Mouse (Mus musculus) forebrain, postnatal 0 days (tissue): ENCODE results near the gene Tent5b. TPM values are rescaled to one million over a fixed set of nuclear protein-coding genes. Genes with fewer than 3 reads are reported as not detected.

Source experiments
- ATAC-seq: fragments of 200-750 bp; cut with Nextera tagmentation; 2 replicates; pipeline ENCODE4 v1.8.0; 2017; ENCODE audit warnings: mild to moderate bottlenecking, moderate library complexity
- DNase-seq: peaks from one replicate; pipeline ENCODE4 v3.0.0-alpha.2; 2015
- H3K27ac ChIP-seq: fragments of 300-500 bp; sonication (generic); 2 replicates; pipeline ENCODE4 v1.5.1; 2014; ENCODE audit warnings: low read depth, mild to moderate bottlenecking, antibody characterized with exemption, low read length, moderate library complexity, mixed read lengths
- H3K27me3 ChIP-seq: fragments of 300-500 bp; sonication (generic); 2 replicates; pipeline ENCODE4 v1.6.1; 2014; ENCODE audit warnings: mild to moderate bottlenecking, low read length, mixed read lengths; ENCODE audit not compliant: insufficient read depth
- H3K36me3 ChIP-seq: fragments of 300-500 bp; sonication (generic); 2 replicates; pipeline ENCODE4 v1.6.1; 2014; ENCODE audit warnings: mild to moderate bottlenecking, moderate library complexity; ENCODE audit not compliant: insufficient read depth
- H3K4me1 ChIP-seq: fragments of 300-500 bp; sonication (generic); 2 replicates; pipeline ENCODE4 v1.6.1; 2014; ENCODE audit warnings: antibody characterized with exemption; ENCODE audit not compliant: insufficient read depth
- H3K4me2 ChIP-seq: fragments of 300-500 bp; sonication (generic); 2 replicates; pipeline ENCODE4 v1.6.1; 2014; ENCODE audit warnings: low read depth, mild to moderate bottlenecking, moderate library complexity
- H3K4me3 ChIP-seq: fragments of 300-500 bp; sonication (generic); 2 replicates; pipeline ENCODE4 v1.5.1; 2014; ENCODE audit warnings: low read depth, low read length, mixed read lengths
- H3K9ac ChIP-seq: fragments of 300-500 bp; sonication (generic); 2 replicates; pipeline ENCODE4 v1.6.1; 2014; ENCODE audit warnings: mild to moderate bottlenecking
- H3K9me3 ChIP-seq: fragments of 300-500 bp; sonication (generic); 2 replicates; pipeline ENCODE4 v1.6.1; 2016; ENCODE audit warnings: low read length
- CTCF ChIP-seq: sonication (generic); IDR thresholded peaks from 2 replicates; pipeline ENCODE4 v1.5.1; 2016; ENCODE audit warnings: antibody characterized with exemption, control low read depth, low read depth
- WGBS: fragments of 180-500 bp; shearing (Covaris S2); extraction: QIAGEN DNeasy Blood & Tissue Kit; methylation state at CpG from one replicate; pipeline ENCODE4 v1.1.7; 2014; 5-methylcytosine and 5-hydroxymethylcytosine counted together
- polyA plus RNA-seq: library from polyadenylated mRNA; unstranded; fragments of >200 nt; fragmentation: Nextera tagmentation; extraction: Ambion mirVana; gene quantifications from 2 replicates; pipeline ENCODE4 v1.2.1, GENCODE M21; 2015
- total RNA-seq: library from RNA; depleted of rRNA; stranded (reverse); fragments of >200 nt; gene quantifications from 2 replicates; pipeline ENCODE4 v1.2.3, GENCODE M21; 2014

Gene Tent5b
- total and polyA plus RNA-seq, 2 experiments from 2014 or later: 0.31 to 0.62 TPM

- Histone ChIP-seq H3K4me2 (no peak overlapping the region), H3K36me3 (no peaks in the 10 kb centered on the region), H3K27me3 (peaks cover 18% of the 10 kb centered on the region), H3K9me3 (no peaks in the 10 kb centered on the region), H3K4me1 (no peaks in the 10 kb centered on the region), H3K27ac (no peak overlapping the region), H3K9ac (no peak overlapping the region), H3K4me3 (no peak overlapping the region)
- WGBS: 82% methylated on average over 3 of the region's 3 CpGs
- no peak for DNase-seq
- TF ChIP-seq CTCF: no peak
- ATAC-seq: no peak
Measured at GRCm38 (mm10) chr4:133482479-133482878, 2.5 kb downstream of the Tent5b start.

GRCm38 (mm10) chr4:133484266-133485025 is 4.5 kb downstream of the Tent5b start:
- Histone ChIP-seq H3K4me3 (no peak overlapping the region), H3K9ac (no peak overlapping the region), H3K9me3 (no peaks in the 10 kb centered on the region), H3K4me1 (no peaks in the 10 kb centered on the region), H3K27me3 (peaks cover 18% of the 10 kb centered on the region), H3K36me3 (no peaks in the 10 kb centered on the region), H3K4me2 (no peak overlapping the region), H3K27ac (no peak overlapping the region)
- no peak for TF ChIP-seq CTCF
- 15% methylated on average over 22 of the region's 22 CpGs for WGBS
- ATAC-seq: no peak
- no peak for DNase-seq

DNA sequence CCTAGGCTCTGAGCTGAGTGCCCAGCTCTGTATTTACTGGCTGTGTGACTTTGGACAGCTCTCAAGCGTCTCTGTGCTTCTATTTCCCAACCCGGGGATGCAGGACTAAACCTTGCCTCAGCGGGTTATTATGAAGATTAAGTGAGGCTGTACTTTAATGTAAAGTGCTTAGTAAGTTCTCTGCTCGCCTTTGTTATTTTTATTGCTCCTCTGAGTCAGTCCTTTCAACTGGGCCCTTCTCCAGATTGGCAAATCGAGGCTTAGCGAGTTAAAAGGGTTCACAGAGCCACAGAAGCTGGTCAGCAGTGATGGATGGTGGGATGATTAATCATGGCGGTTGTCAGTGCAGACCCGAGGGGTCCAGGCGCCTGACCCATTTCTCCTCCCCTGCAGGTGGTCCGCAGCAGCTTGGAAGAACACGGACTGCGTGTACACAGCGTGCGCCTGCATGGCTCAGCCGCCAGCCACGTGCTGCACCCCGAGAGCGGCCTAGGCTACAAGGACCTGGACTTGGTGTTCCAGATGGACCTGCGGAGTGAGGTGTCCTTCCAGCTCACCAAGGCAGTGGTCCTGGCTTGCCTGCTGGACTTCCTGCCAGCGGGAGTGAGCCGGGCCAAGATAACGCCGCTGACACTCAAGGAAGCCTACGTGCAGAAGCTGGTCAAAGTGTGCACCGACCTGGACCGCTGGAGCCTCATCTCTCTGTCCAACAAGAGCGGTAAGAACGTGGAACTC is 5.9 kb downstream of the Tent5b start:
- H3K27me3 ChIP-seq: peaks cover 9% of the 10 kb centered on the region
- H3K9me3 ChIP-seq: no peaks in the 10 kb centered on the region
- WGBS: 93% methylated on average over 28 of the region's 28 CpGs
- no peak for TF ChIP-seq CTCF
- H3K4me3 ChIP-seq: no peak overlapping the region
- no peak overlapping the region for H3K9ac ChIP-seq
- H3K27ac ChIP-seq: no peak overlapping the region
- no peak for DNase-seq
- no peak for ATAC-seq
- H3K4me1 ChIP-seq: no peaks in the 10 kb centered on the region
- 0 out of 2 replicates have a peak, but pooled peaks cover 3% of the 10 kb centered on the region for H3K36me3 ChIP-seq
- H3K4me2 ChIP-seq: no peak overlapping the region

- no peak overlapping the region for H3K4me3 ChIP-seq
- H3K27ac ChIP-seq: no peak overlapping the region
- ATAC-seq: no peak
- H3K27me3 ChIP-seq: no peaks in the 10 kb centered on the region
- DNase-seq: no peak
- WGBS: 96% methylated on average over 26 of the region's 26 CpGs
- no peaks in the 10 kb centered on the region for H3K4me1 ChIP-seq
- no peak overlapping the region for H3K4me2 ChIP-seq
- H3K9me3 ChIP-seq: no peaks in the 10 kb centered on the region
- H3K9ac ChIP-seq: no peak overlapping the region
- 0 out of 2 replicates have a peak, but pooled peaks cover 6% of the 10 kb centered on the region for H3K36me3 ChIP-seq
- no peak for TF ChIP-seq CTCF
Measured at GRCm38 (mm10) chr4:133486673-133487357, 6.9 kb downstream of the Tent5b start.

DNA sequence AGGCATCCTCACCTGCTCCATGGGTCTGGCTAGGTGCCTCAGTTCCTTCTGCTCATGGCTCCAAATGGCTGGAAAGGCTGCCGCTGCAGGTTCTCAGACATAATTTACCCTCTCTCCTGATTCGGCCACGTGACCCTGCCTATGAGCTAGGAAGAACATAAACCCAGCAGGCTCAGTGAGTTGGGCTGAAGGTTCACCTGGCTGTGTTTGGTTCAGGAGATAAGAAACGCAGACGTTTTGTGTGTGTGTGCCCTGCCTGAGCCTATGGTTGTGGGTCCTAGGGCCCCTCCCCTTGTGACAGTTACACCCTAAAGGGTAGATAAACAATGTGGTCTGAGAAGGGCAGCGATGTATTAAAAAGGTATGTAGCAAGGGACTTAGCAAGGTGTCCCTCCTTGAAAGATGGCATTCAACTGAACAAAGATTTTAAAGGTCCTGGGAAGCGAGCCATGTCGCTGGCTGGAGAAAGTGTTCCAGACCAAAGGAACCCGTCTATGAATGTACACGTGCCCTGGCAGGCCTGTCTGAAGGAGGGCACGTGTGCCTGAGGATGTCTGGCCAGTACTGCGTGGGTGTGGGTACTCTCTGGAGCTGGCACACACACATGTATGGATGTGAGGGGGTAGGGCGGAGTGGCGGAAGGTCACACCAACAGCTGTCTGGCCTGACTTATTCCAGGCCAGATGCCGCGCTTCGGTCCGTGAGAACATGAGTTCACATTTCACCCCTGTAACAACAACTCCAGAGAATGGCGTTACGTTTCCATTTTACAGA is 8.9 kb downstream of the Tent5b start:
- H3K27me3 ChIP-seq: no peaks in the 10 kb centered on the region
- TF ChIP-seq CTCF: no peak

DNA sequence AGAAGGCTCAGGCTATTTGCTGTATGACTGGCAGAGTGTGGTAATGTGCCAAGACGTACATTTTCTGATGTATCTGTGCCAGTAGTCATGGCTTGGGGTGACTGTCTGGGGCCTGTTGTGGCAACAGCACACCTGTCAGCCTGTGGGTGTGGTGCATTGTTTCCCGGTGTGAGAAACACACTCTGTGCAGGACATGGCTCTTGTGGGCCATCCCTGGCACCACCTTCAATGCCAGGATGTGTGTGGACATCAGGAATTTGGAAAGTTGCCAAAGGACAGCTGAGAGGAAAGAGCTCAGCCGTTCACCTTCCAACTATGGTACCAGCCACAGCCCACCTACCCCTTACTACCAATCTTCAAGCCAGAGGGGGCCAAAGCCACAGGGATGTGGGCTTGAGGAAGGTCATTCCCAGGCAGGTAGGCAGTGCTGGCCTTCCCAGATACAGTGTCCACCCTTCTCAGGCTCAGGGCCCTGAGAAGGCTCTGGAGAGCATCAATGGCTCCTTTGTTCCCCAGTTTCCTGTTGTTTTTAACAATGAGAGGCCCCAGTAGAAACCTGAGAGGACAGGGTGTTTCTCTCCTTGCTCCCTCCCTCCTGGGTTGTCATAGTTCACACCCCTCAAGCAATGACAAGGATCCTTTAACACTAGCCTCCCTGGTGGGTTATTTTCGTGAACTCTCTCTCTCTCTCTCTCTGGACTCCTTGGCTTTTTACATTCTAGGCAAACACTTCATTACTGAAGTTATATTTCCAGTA is 9.7 kb downstream of the Tent5b start:
- H3K27ac ChIP-seq: no peak overlapping the region
- 0 out of 2 replicates have a peak, but pooled peaks cover 6% of the 10 kb centered on the region for H3K36me3 ChIP-seq
- no peak for ATAC-seq
- H3K9me3 ChIP-seq: no peaks in the 10 kb centered on the region
- H3K9ac ChIP-seq: no peak overlapping the region
- H3K4me2 ChIP-seq: no peak overlapping the region
- 53% methylated on average over 4 of the region's 4 CpGs for WGBS
- H3K4me3 ChIP-seq: no peak overlapping the region
- H3K4me1 ChIP-seq: no peaks in the 10 kb centered on the region
- no peak for TF ChIP-seq CTCF
- DNase-seq: no peak
- H3K27me3 ChIP-seq: no peaks in the 10 kb centered on the region

More for the DNA sequence above, 8.9 kb downstream of the Tent5b start:
- ATAC-seq: no peak
- H3K4me2 ChIP-seq: no peak overlapping the region
- no peaks in the 10 kb centered on the region for H3K4me1 ChIP-seq
- no peak overlapping the region for H3K4me3 ChIP-seq
- no peak overlapping the region for H3K27ac ChIP-seq
- DNase-seq: no peak
- no peaks in the 10 kb centered on the region for H3K9me3 ChIP-seq
- 86% methylated on average over 20 of the region's 20 CpGs for WGBS
- H3K9ac ChIP-seq: no peak overlapping the region
- 0 out of 2 replicates have a peak, but pooled peaks cover 6% of the 10 kb centered on the region for H3K36me3 ChIP-seq
